Mouse (Mus musculus) heart, embryonic 11.5 days (tissue): ENCODE results near the gene Atf3. TPM values are rescaled to one million over a fixed set of nuclear protein-coding genes. Genes with fewer than 3 reads are reported as not detected.

Source experiments
- ATAC-seq: fragments of 200-750 bp; cut with Nextera tagmentation; replicated peaks from 2 replicates; pipeline ENCODE4 v1.8.0; 2017; ENCODE audit warnings: moderate library complexity; ENCODE audit not compliant: insufficient number of reproducible peaks, low FRiP score, low TSS enrichment
- H3K27ac ChIP-seq: fragments of 300-500 bp; sonication (generic); 2 replicates; pipeline ENCODE4 v1.5.1; 2014; ENCODE audit warnings: mild to moderate bottlenecking, low read depth, low read length
- H3K27me3 ChIP-seq: fragments of 300-500 bp; sonication (generic); 2 replicates; pipeline ENCODE4 v1.6.1; 2014; ENCODE audit warnings: mild to moderate bottlenecking, low read length, mixed read lengths; ENCODE audit not compliant: control insufficient read depth, insufficient read depth
- H3K36me3 ChIP-seq: fragments of 300-500 bp; sonication (generic); 2 replicates; pipeline ENCODE4 v1.6.1; 2014; ENCODE audit warnings: mild to moderate bottlenecking, low read length, moderate library complexity, mixed read lengths; ENCODE audit not compliant: control insufficient read depth, insufficient read depth
- H3K4me1 ChIP-seq: fragments of 300-500 bp; sonication (generic); 2 replicates; pipeline ENCODE4 v1.6.1; 2014; ENCODE audit warnings: low read length; ENCODE audit not compliant: control insufficient read depth, insufficient read depth
- H3K4me2 ChIP-seq: fragments of 300-500 bp; sonication (generic); 2 replicates; pipeline ENCODE4 v1.6.1; 2014; ENCODE audit warnings: mild to moderate bottlenecking, moderate library complexity
- H3K4me3 ChIP-seq: fragments of 300-500 bp; sonication (generic); 2 replicates; pipeline ENCODE4 v1.5.1; 2014; ENCODE audit warnings: low read depth, low read length
- H3K9ac ChIP-seq: fragments of 300-500 bp; sonication (generic); 2 replicates; pipeline ENCODE4 v1.6.1; 2014; ENCODE audit warnings: mild to moderate bottlenecking, low read depth, low read length, moderate library complexity
- H3K9me3 ChIP-seq: fragments of 300-500 bp; sonication (generic); replicated peaks from 2 replicates; pipeline ENCODE4 v1.6.1; 2016; ENCODE audit warnings: low read length; ENCODE audit not compliant: control insufficient read depth
- WGBS: fragments of 180-500 bp; shearing (Covaris S2); extraction: QIAGEN DNeasy Blood & Tissue Kit; methylation state at CpG from one replicate; pipeline ENCODE4 v1.1.7; 2014; ENCODE audit not compliant: insufficient replicate concordance; 5-methylcytosine and 5-hydroxymethylcytosine counted together
- polyA plus RNA-seq: library from polyadenylated mRNA; unstranded; fragments of >200 nt; fragmentation: Nextera tagmentation; extraction: Ambion mirVana; gene quantifications from 2 replicates; pipeline ENCODE4 v1.2.1, GENCODE M21; 2014

Atf3 gene
- polyA plus RNA-seq, 1 experiment from 2014 or later, result 13.7 TPM

DNA sequence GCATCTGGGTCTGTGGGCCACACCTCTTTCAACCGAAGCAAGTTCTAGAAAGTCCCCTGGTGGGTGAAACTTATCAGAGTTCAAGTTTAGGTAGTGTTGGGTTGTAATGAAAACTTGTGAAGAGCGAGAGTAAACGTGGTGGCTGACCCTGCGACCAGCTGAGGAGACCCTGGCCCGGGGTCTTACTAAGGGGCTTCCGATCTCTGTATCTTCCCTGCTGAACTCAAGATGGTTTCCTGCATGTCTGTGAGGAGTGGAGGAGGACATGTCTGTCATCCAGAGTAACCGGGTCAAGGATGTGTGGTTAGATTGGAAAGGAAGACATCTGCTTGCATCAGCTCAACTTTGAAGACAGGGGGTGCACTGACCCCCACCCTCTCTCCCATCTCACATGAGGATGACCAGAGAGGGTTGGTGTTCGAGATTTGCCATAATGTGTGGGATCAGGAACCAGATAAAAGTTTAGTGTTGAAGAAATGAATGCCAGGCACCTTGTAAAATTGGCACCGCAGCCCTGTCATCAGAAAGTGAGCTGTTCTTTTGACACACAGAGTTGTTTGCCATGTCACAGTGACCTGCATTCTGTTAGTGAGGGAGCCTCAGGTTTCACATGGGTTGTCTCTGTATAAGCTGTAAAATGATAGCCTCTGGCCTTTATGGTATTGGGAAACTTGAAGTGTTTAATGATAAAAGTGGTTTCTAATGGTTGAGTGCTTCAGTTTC, 7.3 kb upstream of the Atf3 start:
- Histone ChIP-seq H3K4me2 (peak overlapping the region; percentile 97), H3K27me3 (no peaks in the 10 kb centered on the region), H3K9me3 (no peaks in the 10 kb centered on the region), H3K9ac (peak overlapping the region; percentile 90), H3K27ac (no peak overlapping the region), H3K4me1 (peaks cover 10% of the 10 kb centered on the region; the same call in 1 of the 2 replicates), H3K36me3 (no peaks in the 10 kb centered on the region), H3K4me3 (peak overlapping the region; percentile 75)
- no peak for ATAC-seq
- WGBS, result 48% methylated on average over 9 of the region's 9 CpGs

DNA sequence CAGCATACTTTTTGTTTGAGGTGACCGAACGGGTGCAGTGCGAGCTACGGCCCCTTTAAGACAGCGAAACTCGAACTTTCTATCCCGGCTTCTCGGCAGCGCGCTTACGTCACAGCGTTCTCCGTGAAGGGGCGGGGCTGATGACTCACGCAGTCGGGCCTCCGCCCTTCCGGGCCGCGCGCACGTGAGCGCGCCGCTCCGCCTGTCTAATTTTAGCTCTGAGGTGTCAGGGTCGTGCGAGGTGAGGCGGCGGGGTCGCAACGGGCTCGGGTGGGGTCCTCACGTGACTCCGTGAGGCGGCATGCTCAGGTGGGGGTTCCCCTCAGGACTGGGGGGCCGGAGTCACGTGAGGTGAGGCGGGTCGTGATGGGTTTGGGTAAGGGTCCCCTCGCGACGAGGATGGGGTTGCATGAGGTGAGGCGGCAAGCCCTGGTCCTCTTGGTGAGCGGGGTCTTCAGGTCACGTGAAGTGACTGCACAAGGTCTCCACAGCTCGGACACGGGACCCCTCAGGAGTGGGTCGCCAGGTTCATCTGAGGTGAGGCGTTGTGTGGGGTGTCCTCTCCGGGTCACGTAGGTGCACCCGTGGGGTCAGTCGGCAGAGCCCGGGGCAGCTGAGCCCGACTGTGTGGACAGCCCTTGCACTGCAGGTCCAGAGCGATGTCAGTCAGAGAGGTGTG, 6.6 kb upstream of the Atf3 start:
- Histone ChIP-seq H3K36me3 (no peaks in the 10 kb centered on the region), H3K9ac (peak overlapping the region; percentile 90), H3K4me2 (peak overlapping the region; percentile 97), H3K27me3 (no peaks in the 10 kb centered on the region), H3K9me3 (no peaks in the 10 kb centered on the region), H3K27ac (peak overlapping the region; percentile 83), H3K4me3 (peak overlapping the region; percentile 75), H3K4me1 (peaks cover 10% of the 10 kb centered on the region; the same call in 1 of the 2 replicates)
- under 1% methylated on average over 57 of the region's 57 CpGs for whole genome bisulfite sequencing
- peak; percentile 83 for ATAC-seq

DNA sequence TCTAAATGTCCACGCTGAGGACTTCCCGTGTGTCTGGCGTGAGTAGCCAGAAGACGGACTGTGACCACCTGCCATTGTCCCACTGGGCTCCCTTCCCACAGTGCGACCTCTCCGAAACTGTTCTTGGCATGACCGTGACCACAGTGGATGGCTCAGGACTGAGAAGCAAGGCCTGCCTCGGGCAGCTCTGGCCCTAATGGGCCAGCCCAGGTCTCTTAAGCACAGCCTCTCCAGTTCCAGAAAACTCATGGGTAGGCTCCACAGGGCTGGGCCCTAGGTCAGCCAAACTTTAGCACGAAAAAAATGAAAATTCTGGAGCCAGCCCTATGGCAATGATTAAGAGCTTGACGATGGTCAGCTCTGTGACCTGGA, 6.1 kb upstream of the Atf3 start:
- Histone ChIP-seq H3K27ac (peak overlapping the region; percentile 83), H3K36me3 (no peaks in the 10 kb centered on the region), H3K9me3 (no peaks in the 10 kb centered on the region), H3K27me3 (no peaks in the 10 kb centered on the region), H3K4me3 (peak overlapping the region; percentile 75), H3K4me1 (peaks cover 10% of the 10 kb centered on the region; the same call in 1 of the 2 replicates), H3K9ac (peak overlapping the region; percentile 90), H3K4me2 (peak overlapping the region; percentile 97)
- peak; percentile 50 for ATAC-seq
- 53% methylated on average over 10 of the region's 10 CpGs for WGBS

DNA sequence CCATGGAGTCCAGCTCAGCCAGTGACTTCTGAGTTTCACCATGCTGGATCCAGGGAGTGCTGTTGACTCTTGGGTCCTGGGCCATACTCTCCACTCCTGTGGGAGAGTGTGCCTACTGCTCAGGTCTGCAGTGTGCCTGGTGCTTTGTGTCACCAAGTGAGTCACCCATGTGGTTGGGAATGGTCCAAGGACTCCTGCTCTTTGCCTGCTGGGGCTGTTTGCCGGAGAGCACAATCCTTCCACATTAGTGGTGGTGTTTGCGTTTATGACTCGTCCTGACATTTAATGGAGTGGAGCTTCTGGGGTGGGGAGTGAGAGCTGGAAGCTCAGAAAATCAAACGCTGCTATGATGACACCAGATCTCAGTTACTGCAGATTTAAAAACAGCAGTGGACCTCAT, 4.2 kb upstream of the Atf3 start:
- no peak overlapping the region for H3K4me3 ChIP-seq
- H3K4me1 ChIP-seq, result peaks cover 10% of the 10 kb centered on the region; the same call in 1 of the 2 replicates
- no peaks in the 10 kb centered on the region for H3K27me3 ChIP-seq
- H3K27ac ChIP-seq, result no peak overlapping the region
- WGBS, result 78% methylated on average over 4 of the region's 4 CpGs
- H3K36me3 ChIP-seq, result no peaks in the 10 kb centered on the region
- H3K9ac ChIP-seq, result no peak overlapping the region
- H3K4me2 ChIP-seq, result no peak overlapping the region
- no peaks in the 10 kb centered on the region for H3K9me3 ChIP-seq
- no peak for ATAC-seq

DNA sequence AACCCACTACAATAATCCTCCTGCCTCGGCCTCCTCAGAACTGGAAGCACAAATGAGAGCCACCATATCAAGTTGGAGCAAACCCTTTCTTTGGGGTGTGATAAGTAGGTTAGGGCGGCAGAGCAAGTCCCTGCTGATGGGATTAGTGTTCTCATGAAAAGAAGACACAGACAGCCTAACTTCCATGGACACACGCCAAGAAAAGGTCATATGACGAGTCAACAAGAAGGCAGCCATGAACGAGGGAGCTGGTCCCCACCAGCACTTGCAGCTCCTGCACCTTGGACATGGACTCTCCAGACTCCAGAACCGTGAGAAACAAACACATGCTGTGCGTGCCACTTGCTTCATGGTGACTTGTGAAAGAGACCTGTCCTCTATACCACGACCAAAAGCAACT, 2.7 kb upstream of the Atf3 start:
- Histone ChIP-seq H3K4me1 (peaks cover 16% of the 10 kb centered on the region; the same call in 1 of the 2 replicates), H3K36me3 (no peaks in the 10 kb centered on the region), H3K27me3 (no peaks in the 10 kb centered on the region), H3K27ac (no peak overlapping the region), H3K4me2 (no peak overlapping the region), H3K4me3 (no peak overlapping the region), H3K9me3 (no peaks in the 10 kb centered on the region), H3K9ac (no peak overlapping the region)
- no peak for ATAC-seq
- WGBS, result 71% methylated on average over 8 of the region's 8 CpGs

DNA sequence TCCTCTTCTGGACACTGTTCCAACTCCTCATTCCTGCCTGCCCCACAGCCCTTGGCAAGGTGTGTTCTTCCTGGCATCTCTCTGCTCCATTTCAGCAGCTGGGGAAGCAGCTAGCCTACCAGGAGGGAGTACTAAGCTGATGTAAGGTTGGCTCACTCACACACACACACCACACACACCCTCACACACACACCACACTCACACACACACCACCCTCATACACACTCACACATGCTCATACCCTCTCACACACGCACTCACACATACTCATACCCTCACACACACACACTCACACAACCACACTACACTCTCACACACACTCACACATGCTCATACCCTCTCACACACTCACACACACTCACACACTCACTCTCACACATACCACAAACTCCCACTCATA, 1.9 kb upstream of the Atf3 start:
- H3K36me3 ChIP-seq, result no peaks in the 10 kb centered on the region
- H3K9me3 ChIP-seq, result no peaks in the 10 kb centered on the region
- no peak overlapping the region for H3K4me3 ChIP-seq
- ATAC-seq, result no peak
- H3K4me1 ChIP-seq, result peaks cover 11% of the 10 kb centered on the region; the same call in 1 of the 2 replicates
- H3K9ac ChIP-seq, result no peak overlapping the region
- no peak overlapping the region for H3K4me2 ChIP-seq
- WGBS, result 86% methylated on average over 1 of the region's 1 CpGs
- no peak overlapping the region for H3K27ac ChIP-seq
- no peaks in the 10 kb centered on the region for H3K27me3 ChIP-seq

DNA sequence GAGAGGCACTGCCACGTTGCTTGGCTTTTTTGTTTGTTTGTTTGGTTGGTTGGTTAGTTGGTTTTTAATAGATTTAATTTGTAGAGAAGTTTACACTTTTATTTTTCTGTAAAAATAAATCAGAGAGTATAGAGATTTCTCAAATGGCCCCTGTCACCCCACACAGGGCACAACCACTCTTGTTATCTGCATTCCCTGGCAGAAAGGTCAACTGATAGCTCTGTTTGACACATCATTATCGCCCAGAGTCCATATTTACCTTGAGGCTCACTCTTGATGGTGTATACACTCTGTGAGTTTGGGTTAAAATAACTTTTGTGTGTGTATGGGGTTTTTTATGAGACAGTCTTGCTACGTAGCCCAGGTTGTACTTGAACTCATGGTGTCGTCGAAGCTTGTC, 744 bp upstream of the Atf3 start:
- no peaks in the 10 kb centered on the region for H3K9me3 ChIP-seq
- H3K27ac ChIP-seq, result no peak overlapping the region
- H3K9ac ChIP-seq, result no peak overlapping the region
- H3K4me1 ChIP-seq, result peaks cover 6% of the 10 kb centered on the region; the same call in 1 of the 2 replicates
- no peaks in the 10 kb centered on the region for H3K27me3 ChIP-seq
- no peaks in the 10 kb centered on the region for H3K36me3 ChIP-seq
- WGBS, result 75% methylated on average over 5 of the region's 5 CpGs
- H3K4me3 ChIP-seq, result no peak overlapping the region
- no peak for ATAC-seq
- no peak overlapping the region for H3K4me2 ChIP-seq

DNA sequence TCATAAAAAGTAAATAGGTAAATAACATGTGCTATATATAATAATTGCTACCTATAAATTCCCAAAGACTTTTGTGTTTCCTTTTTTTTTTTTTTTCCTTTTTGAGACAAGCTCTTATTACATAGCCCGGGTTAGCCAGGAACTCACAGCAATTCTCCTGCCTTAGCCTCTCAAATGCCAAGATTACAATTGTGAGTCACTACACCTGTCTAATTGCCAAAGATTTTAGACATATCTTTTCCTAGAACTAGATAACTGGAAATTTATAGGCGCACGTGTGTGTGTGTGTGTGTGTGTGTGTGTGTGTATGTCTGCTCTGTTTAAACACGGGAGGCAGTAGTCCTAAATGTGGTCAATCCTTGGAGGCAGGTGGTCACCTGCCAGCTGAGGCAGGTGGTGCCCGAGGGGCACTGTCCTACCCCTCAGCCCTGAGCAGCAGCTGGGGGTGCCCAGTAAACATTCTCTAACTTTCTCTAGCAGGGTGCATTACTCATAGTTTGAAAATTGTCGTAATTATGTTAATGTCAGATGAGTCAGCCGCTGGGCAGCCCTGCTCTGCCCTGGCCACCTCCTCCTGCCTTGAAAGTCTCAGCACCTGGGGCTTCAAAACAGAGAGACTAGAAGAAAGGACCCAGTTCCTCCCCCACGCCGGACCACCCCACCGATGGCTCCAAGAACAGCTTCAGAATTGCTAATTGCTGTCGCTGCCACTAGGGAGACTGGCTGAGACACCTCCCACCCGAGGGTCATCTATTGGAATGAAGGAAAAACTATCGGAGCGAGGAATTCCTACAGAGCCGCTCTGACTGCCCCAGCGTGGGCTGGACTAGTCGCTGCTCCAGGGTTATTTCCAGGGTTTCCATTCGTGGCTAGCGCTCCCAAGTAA, 1.8 kb downstream of the Atf3 start:
- Histone ChIP-seq H3K9ac (no peak overlapping the region), H3K9me3 (no peaks in the 10 kb centered on the region), H3K27me3 (no peaks in the 10 kb centered on the region), H3K27ac (no peak overlapping the region), H3K4me2 (peak overlapping the region; percentile 52), H3K4me1 (peaks cover 6% of the 10 kb centered on the region; the same call in 1 of the 2 replicates), H3K4me3 (no peak overlapping the region), H3K36me3 (no peaks in the 10 kb centered on the region)
- WGBS, result 33% methylated on average over 19 of the region's 19 CpGs
- no peak for ATAC-seq
